Mouse (Mus musculus) lung, postnatal 25 days (tissue): Measurements from ENCODE around the gene Mrps2.
"Not testable (repeated sequence)": the region's sequence is repeated elsewhere in the genome, so short reads cannot be mapped to it uniquely, and the experiment has no call there.

Source experiments
- DNase-seq: peaks from one replicate; pipeline ENCODE4 v3.0.0; 2022; ENCODE audit warnings: low spot score

Gene Mrps2

DNA sequence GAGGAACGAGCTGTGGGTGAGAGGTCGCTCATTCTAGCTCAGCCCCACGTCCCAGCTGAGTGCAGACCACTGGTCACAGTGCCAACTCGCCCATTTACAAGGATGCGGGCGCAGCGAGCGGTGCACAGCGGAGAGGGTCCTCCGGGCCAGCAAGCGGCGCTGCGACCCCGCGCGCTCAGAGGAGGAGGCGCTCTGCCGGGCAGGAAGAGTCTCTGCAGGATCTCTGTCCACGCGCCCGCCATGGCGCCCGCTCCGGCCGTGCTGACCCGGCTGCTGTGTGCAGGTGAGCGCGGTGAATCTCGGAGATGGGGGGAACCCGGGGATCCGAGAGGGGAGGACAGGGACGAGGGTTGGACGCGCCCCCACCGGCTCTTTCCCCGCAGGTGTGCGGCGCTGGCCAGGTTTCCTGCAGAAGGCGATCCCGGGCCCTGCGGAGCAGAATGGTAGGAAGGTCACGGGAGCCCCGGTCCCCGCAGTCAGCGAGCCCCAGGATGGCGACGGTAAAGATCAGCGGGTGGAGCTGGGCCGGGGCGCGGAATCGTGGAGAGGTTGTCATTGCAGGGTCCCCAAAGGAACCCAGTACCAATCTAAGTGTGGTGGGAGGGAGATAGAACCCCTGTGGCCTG is at the start of gene Mrps2:
Gene Mrps2 (plus strand): TSS at position 207 of the 626 bp plus-strand sequence.
- peak; percentile 84 for DNase-seq

DNA sequence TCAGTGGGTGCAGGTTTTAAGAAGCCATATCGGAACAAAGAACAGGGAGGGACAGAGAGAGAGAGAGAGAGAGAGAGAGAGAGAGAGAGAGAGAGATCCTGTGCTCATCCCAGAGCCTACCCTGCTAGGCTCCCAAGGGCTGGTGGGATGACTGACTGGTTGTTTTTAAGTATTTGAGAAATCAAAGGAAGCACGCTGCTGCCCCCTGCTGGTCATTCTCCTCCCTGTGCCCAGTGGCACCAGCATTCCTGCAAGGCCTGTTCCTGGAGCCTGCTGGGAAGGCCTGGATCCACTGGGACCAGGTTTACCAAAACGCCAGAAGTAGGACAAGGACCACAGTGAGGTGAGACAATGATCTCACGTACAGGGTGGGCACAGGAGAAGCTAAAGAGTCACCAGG is 48.0 kb upstream of the Mrps2 start:
- peak; percentile 74 for DNase-seq

DNA sequence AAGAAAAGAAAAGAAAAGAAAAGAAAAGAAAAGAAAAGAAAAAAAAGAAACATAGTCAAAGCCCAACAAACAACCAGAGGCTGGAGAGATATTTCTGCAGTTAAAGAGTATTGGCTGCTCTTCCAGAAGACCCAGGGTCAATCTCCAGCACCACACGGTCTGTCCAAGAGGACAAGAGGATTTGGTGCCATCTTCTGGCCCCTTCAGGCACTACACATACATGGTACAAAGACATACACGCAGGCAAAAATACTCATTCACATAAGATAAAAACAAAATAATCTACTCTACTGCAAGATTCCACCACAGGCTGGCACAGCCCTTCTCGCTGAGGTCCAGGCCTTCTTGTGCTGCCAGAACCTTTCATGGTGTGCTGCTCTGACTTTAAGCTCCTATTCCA is 44.7 kb upstream of the Mrps2 start:
- DNase-seq: no peak

DNA sequence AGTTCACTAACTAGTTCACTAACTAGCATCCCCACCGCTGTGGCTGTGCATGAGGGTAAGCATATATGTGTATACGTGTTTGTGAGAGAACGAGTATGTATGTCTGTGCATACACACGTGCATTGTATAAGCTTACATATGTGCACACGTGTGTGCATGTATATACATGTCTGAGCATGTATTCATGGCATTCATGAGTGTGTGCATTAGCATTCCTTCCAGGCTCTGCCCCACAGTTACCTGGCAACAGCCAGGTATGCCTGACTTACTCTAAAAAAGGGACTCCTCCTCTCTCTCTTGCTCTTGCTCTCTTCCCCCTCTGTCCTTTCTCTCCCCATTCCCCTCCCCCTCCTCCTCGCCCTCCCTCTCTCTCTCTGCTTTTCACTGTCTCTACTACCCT is 40.6 kb upstream of the Mrps2 start:
- no peak for DNase-seq

DNA sequence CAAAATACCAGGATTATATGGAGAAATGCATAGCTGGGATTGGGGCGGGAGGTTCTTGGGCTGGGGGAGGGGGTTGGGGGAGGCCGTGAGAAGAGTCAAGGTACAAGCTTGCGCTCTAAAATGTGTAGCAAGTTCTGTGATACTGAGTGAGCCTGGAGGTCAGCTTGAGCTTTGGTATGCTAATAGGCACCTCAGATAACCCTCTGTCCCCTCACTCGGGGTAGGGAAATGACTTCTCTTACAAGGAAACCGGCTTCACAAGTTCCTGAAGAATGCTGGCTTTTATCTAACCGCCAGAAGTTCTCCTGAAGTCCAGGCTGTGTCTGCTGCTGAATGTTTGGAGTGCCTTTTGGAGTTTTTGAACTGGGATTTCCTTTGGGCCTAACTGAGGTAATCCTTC is 37.0 kb upstream of the Mrps2 start:
- no peak for DNase-seq

DNA sequence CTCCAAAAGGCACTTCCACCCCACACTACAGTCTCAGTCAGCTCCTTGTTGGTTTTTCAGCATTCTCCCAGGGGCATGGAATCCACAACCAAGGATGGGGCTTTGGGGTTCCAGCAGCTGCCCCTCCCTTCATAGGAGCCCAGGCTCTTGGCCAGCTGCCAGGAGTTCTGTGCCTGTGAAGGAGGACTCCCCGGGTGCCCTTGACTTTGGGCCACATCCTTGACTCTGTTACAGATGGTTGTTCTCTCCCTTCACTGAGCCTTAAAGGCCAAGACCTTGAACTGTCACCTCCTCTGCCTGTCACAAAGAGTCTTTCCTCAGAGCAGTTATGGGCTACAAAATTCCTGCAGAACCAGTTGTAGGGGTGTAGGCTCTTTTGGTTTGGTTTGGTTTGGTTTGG is 35.1 kb upstream of the Mrps2 start:
- peak; percentile 51 for DNase-seq

DNA sequence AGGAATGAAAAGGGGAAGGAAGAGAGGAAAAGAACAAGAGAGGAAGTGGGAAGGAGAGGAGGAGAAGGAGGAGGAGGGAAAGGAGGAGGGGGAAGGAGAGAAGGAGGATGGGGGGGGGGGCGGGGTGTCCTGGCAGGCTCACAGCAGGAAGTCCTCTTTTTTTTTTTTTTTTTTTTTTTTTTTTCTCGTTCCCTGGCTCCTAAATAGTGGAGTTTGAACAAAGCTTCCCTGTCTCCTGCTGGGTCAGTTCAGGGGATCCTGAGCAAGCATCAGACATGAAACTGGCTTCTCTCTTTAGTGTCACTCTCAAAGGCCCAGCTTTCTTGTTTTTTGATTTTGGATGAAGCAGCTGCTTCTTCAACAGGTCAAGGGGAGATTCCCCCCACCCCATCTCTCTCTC is 34.4 kb upstream of the Mrps2 start:
- DNase-seq: no peak

DNA sequence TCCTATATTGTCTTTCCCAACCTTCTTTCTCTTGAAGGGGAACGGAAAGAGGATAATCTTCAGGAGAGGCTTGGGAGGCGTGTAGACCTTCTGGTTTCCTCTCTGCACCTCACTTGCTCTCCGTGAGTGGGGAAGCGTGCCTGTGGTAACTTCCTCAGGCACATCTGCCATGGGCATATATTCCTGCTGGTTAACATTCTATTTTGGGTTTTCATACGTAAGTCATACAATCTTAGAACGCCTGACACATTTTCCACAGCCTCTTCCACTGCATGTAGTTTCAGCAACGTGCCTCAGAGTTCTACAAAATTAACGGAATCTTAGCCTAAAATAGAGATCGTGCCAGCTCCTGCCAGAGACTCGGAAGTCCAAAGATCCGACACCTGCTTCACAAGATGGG is 32.5 kb upstream of the Mrps2 start:
- DNase-seq: no peak

DNA sequence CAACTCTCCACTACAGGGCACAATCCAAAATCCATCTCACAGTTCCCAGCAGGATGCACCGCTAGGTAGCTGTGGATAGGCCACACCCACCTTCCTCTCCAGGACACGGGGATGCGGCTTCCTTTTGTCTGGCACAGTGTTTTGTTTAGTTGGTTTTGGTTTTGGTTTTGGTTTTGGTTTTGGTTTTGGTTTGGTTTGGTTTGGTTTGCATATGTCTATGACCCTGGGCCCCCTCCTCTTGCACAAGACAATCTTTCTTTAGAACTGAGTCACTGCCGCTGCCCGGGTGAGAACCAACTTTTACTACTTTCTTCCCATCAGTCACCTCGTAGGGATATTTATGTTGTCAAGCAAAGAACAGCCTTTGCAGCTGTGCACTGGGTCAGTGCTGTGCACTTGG is 27.0 kb upstream of the Mrps2 start:
- no peak for DNase-seq

DNA sequence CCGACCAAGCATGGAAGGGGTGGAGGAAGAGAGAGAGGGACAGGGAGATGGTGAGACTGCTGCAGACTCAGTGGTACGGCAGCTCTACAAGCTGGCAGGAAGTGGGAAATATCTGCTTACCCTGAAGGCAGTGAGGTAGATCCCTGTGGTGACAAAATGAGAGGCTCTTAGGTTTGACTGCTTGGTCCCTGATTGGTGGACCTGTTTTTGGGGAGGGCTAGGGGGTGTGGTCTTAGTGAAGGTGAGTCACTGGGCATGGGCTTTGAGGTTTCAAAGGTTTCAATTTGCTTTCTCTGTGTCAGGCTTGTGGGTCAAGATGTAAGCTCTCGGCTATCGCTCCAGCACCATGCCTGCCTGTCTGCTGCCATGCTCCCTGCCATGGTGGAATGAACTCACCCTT is 22.8 kb upstream of the Mrps2 start:
- DNase-seq: no peak

DNA sequence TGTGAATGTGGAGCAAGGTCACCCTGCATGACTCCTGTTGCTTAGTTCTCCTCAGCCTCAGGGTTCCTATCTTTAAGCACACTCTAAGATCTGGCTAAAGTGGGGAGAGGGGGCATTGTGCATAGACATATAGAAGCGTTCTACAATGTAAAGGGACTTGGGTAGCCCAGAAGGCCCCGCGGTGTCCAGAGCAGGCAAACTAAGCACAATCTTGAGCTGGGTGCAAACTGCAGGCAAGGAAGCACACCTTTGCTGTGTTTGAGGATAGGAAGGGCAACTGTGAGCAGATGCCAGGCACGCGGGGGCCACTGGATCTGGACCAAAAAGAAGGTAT is 21.7 kb upstream of the Mrps2 start:
- DNase-seq: no peak

DNA sequence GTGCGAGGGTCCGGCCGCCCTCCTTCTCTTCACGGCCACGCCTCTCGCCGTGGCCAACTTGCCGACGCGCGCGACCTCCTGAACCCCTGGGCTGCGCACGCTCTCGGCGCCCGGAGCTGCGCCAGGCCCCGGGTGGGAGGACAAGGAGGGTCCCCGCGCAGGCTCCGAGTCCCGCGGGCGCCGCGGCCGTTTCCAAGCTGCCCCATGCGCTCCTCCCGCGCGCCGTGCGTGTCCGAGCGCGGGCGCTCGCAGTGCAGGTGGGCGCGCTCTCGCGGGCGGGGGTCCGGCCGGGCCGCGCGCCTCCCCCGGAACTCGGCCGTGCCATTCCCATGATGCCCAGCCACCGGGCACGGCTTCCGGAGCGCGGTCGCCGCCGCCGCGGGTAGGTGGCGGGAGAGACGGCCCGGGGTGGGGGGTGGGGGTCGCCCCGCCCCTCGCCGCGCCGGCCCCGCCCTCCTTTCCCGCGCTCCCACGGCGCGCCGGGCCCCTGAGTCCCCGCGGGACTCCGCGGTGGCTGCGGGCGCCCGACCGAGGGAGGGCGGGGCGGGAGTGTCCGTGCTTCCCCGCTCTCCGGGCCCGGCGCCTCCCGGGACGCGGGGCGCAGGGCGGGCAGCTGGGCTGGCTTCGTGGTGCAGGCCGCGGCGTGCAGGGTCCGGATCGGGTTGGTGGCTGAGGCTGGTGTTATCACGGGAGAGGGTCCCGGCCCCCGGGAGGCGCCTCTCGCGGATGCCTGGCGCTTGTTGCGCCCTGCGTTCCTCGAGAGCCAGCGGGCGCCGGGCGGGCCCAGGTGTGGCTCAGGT is 21.2 kb upstream of the Mrps2 start, which contains the start of gene Ppp1r26:
Gene Ppp1r26 (plus strand): TSS at position 286 of the 800 bp plus-strand sequence.
- DNase-seq: no peak

DNA sequence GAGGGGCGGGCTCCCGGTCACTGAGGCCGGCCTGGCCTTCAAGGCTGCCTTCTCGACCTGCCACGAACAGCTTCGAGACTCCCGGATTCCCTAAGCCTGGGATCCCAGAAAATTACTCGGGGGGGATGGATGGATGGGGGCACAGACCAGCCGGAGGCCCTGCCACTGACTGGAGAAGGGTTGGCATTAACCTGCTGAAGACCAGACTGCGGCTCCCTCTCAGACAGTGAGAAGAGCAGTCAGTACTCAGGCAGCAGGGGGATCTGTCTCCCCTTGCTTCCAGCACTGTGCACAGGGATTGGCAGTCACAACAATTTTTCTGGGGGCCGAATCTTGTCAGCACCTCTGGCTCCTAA is 20.6 kb upstream of the Mrps2 start:
- DNase-seq: no peak

DNA sequence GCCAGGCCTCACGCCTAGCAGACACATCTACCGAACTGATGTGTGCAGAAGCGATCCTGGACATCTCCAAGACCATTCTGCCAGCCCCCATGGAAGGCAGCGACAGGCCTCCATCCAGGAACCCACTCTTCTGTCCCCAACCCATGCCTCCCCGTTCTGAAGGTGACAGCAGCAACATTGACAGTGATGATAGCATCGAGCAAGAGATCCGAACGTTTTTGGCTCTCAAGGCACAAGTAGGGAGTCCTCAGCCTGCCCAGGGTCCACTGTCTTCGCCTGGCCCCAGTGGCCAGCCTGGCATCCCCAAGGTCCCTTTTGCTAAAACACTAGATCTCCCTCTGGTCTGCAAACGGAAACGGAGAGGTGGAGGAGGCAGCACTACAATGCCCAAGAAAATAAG is 16.2 kb upstream of the Mrps2 start:
- DNase-seq: no peak

DNA sequence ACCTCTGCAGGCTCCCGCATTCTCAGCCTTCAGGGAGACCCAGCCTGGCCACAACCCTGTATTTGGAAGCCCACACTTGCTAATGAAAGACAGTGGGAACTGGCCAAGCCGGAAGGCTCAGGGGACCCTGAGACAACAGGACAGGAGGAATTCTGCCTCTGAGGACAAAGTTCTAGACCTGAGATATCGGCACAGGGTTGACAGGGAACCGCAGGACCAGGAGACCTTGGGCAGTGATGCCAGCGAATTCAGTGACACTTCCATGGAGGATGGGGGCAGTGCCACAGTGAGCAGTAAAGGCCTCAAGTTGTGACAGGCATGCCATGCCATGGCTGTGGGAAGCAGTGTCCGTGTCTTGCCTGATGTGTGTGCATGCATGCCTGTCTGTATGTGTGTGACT is 14.3 kb upstream of the Mrps2 start:
- DNase-seq: no peak

DNA sequence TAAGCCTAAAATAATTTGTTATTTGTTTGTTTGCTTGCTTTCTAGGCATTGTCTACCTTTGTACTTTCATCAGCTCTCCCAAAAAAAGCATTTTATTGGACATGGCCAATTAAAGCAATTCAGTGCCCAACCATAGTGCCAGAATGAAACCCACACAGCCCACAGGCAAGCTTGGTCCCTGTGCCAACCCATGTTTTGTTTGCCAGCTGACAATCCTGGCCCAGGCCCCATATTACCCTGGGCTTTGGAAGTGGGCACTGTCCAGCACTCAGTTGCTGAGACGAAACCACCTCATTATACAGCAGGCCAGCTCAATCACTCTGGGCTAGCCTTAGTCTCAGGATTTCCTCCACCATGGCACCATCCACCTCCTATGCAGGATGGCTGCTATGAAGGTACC is 11.2 kb upstream of the Mrps2 start:
- DNase-seq: no peak

DNA sequence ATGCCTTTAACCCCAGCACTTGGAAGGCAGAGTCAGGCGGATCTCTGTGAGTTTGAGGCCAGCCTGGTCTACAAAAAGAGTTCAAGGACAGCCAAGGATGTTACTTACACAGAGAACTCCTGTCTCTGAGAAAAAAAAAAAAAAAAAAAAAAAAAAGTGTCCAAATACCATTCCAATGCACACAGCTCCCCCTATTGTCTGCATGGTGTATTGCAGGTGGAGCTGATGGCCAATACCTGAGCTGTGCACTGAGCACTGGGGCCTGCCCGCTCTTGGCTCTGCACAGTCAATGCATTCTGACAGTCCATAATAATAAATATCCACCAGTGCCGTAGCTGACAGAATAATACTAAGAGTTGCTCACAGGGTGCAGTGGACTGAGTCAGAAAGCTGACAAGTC is 3.9 kb upstream of the Mrps2 start:
- peak; percentile 70 for DNase-seq

DNA sequence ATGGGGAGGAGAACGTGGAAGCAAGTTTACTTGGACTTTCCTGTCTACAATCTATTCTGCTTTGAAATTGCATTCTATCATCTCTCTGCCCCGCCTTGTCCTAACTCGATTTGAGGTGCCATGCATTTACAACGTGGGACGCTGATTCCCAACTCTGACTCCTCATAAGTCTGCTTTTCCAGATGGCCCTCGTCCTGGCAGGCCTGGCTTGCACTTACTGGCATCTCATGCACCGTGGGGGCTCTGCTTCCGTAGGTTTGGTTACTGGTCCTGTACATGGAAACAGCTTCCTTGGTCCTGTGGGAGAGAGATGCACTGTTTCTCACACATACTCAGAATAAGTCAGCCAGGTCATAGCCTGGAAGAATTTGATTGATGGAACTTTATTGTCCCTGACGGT is 2.9 kb upstream of the Mrps2 start:
- DNase-seq: no peak

DNA sequence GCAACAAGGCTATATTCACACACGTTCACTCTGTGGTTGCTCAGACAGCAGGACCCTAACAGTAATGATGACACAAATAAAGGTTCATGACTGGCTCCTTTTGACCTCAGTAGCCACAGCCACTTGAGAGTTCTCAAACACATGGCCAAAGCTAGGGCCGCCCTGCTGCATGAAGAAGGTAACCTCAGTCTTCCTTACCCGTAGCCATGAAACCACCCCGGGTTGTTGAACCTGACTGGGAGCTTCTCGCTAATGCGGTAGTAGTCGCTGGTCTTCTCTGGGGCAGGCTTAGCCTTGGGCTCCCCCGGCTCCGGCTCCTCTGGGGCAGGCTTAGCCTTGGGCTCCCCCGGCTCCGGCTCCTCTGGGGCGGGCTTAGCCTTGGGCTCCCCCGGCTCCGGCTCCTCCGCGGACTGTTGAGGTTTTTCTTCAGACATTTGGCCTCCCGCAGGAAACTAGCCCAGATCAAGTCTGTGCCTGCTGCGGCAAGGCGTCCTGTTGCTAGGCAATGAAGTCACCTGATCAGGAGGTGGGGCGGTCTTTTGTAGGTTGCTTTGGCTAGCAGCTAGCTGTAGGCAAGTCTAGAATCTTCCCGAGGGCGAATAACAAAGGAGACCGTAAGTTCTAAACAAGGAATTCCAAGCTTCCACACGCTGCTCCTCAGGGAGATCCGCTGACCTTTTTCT is 1.9 kb upstream of the Mrps2 start, which contains the start of gene 1700007K13Rik:
Gene 1700007K13Rik (minus strand): TSS at position 497 of the 683 bp plus-strand sequence.
- peak; percentile 72 for DNase-seq

DNA sequence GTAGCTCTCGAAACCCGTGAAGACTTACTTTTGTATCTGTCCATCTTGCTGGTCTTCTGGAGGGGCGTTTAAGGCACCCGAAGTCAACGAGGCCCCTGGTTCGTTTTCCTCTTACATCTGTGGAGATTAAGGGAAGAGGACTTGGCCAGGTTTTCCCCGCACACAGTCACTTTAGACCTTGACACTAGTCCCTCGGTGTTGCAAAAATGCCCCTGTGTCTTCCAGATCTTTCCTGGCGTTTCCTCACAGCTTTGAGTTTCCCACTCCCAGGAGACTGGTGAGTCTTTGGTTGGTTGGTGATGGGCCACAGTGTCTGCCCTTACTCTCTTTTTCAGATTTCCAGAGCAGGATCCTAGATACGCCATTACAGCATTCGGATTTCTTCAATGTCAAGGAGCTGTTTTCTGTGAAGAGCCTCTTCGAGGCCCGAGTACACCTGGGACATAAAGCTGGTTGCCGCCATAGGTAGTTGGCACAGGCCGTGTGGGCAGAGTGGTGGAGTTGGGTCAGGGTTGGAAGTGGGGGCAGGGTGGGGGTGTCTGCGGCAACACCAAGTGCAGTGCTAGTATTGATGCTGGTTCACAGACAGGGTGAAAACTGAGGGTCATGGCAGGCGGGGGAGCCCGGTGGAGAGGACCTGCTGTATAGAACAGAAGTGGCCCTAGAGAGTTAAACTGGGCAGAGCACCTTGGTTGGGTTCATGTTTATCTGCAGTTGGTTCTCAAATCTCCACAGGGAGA is 790 bp downstream of the Mrps2 start:
- no peak for DNase-seq

DNA sequence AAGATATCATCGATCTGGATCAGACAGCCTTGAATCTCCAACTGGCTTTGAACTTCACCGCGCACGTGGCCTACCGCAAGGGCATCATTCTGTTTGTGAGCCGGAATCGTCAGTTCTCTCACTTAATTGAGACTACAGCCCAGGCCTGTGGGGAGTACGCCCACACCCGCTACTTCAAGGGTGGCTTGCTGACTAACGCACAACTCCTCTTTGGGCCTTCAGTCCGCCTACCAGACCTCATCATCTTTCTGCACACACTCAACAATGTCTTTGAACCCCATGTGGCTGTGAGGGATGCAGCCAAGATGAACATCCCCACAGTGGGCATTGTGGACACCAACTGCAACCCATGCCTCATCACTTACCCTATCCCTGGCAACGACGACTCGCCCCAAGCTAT is 1.6 kb downstream of the Mrps2 start:
- no peak for DNase-seq

DNA sequence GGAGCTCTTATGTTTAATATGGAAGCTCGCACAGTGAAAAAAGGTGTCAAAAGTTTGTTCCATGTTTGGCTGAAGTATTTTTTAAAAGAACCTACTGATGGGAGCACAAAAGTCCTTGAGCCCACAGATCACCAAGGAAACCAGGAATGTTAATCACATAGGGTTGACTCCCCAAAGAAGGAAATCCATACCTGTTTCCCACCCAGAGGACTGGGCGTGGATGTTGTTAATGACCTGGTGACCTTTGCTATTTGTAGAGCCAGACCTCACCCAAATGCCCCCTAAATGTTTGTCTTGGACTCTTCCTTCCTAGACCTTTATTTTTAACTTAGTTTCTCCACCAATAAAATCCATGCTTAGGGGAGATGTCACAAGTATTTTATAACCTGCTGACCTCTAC is 2.7 kb downstream of the Mrps2 start:
- no peak for DNase-seq

DNA sequence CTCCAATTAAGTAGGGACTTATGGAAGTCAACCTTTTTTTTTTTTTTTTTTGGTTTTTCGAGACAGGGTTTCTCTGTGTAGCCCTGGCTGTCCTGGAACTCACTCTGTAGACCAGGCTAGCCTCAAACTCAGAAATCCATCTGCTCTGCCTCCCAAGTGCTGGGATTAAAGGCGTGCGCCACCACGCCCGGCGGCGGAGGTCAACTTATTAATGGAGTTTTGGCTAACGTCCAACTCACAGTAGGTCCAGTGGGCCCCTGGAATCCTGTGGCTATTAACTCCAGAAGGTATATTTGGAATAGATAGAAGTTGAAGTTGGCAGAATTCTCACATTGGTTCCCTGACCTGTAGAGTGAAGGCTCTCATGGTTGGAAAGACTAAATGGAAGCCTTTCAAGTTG is 4.1 kb downstream of the Mrps2 start:
- not testable (repeated sequence) for DNase-seq
